Mouse (Mus musculus) adrenal gland, adult 8-10 months (tissue): ENCODE measurements at regions not wholly inside any gene's neighbourhood (a gene's known extent, or its start where the extent isn't known, plus 50 kb on each side); places are given as distances from the start of the nearest gene placed in this dataset.

Experiments used
- DNase-seq: peaks from one replicate; pipeline ENCODE4 v3.0.0; 2022

DNA sequence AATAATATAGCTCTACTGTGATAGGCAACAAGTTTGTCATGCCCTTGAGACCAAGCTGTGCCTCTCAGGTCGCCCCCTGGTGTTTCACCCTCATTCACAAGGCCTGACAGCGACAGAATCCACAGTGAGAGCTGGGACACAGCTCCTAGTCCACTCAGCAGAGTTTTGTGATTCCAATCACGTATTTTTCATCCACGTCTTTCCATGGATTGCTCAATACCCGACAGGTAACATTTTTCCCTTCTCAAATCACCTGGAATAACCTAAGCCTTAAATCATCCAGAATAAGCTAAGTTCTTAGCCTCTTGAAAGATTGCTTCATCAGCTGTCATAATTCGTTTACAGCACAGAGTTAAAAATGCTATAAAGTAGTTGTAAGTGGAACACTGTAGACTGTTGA is 211.3 kb downstream of the Ccdc91 start:
- DNase-seq, result no peak

DNA sequence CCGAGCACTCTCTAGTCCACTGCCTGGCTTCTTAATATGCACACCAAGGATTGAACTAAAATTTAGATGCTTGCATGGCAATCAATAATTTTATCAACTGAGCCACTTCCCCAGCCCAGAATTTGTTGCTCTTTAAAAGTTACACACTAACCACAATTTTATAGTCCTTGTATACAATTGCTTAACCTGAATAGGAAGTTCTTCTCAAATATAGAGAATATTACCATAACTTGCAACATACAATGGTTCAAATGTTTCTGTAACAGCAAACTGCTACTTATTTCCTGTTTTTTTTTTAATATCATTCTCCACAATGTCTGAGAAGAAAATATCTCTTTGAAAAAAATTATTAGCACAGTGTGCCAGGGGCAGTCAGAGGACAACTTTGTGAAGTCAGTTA is 222.6 kb downstream of the Ccdc91 start:
- no peak for DNase-seq

DNA sequence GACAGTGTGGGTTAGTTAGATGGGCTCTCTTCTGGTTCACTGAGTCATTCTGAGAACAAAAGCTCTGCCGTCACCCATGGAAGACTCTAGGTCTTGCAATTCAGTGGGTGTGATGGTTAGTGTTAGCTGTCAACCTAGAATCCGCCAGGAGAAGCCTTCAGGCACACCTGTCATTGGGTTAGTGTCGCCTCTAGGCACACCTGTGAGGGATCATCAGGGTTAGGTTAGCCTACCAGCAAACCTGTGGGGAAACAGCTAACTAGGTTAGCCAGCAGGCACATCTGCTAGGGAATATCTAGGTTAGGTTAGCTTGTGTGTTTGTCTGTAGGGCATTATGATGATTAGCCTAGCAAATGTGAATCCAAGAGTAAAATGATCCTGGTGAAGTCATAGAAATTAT is 223.8 kb downstream of the Ccdc91 start:
- no peak for DNase-seq

DNA sequence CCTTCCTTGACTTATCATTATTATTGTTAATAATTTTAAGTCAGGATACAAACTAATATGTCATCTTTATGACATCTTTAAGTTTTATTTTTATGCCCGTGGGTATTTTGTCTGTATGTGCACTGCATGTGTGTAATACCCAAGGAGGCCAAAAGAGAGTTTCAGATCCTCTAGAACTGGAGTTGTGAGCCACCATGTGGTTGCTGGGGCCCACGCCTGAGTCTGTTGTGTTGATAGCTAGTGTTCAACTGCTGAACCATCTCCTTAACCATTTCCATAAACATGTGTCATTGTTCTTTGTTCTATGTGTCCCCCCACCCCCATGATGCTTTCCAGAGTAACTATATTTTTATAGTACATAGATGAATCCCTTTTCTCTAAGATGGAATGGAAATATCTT is 225.0 kb downstream of the Ccdc91 start:
- no peak for DNase-seq

DNA sequence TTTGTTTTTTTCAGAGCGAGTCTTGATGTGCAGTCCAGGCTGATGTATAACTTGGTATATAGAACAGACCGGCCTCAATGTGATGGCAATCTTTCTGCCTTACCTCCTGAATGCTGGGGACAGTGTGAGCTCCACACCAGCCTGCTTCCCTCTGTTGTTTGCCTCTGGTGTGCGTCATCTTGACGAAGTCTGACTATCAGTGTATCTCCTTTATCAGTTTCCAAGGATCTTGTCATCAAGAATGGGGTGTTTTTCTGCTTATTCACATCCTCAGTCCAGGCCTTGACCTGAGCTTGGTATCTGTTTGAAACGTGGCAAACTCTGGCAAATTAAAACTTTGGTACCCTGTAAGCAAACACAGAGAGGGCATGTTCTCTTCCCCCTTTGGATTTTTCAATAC is 226.3 kb downstream of the Ccdc91 start:
- peak; percentile 35 for DNase-seq

DNA sequence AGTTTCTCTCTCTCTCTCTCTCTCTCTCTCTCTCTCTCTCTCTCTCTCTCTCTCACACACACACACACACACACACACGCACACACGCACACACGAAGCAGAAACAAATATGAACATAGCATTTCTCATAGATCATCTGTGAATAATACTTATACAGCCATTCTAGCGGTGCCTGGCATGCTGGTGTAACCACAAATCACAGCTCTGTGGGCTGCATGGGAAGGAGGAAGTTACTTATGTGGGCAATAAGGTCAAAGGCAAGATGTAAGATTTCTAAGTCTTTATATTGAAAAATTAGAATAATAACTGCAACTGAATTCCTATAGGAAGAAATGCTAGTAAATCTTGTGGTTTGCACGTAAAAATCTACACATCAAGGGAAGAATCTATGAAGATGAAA is 228.7 kb downstream of the Ccdc91 start:
- DNase-seq, result no peak

DNA sequence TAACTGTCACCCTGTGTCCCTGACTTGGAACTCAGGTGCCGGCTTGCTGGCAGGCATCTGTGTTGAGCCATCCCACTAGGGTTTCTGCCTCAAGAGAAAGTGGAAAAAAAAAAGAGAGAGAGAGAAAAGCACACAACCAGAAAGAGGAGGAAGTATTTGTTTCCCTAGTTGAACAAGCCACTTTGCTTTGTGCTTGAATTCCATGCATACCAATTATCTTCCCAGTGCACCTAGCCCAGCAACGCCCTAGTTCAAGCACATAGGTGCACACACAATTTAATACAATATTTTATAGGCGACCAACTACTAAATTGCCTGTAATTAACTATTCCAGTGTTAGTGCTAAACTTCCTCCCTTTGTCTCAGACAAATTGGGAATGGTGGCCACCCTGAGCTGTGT is 230.3 kb downstream of the Ccdc91 start:
- DNase-seq, result no peak

DNA sequence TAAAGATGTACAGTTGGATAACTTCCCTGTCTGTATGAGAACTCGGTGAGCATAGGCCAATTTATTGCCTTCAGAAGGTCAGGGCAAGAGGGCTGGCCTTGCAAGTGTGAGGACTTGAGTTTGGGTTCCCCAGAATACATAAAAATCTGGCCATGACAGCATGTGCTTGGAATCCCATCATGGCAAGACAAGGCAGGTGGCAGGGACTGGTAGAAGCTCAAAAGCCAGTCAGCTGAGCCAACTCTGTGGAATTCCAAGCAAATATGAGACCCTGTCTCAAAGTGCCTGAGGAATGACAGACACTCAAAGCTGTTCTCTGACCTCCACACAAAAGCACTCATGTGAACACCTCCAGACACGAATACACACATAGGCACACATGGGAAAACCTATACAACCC is 231.1 kb downstream of the Ccdc91 start:
- DNase-seq, result no peak

DNA sequence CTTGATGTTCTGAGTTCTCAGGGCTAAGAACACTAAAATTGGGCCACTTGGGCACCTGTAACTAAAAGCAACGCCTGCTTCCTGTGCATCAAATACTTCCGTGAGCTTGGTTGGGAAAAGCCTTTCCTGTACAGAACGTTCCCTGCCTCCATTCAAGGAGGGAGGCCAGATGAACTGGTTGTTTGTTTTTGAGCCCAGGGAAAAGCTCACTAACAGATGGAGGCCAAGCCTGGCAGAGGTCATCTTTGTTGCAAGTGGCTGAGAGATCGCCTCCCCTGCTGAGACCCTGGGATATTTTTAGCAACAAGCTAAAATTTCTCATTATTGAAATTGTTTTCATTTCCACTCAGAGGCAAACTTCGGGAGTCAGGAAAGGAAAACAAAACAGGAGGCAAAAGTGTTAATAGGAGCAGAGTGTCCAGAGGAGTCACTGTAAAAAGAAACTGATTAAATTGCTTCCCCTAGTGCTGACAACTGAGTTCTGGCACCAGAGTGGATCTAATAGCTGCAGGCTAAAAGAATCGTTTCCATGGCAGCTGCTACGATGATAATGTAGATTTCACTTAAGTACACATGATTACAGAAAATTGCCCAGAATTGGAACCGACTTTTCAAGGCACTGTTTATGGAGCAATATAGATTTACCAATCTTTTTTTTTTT is 242.6 kb downstream of the Ccdc91 start:
- no peak for DNase-seq

DNA sequence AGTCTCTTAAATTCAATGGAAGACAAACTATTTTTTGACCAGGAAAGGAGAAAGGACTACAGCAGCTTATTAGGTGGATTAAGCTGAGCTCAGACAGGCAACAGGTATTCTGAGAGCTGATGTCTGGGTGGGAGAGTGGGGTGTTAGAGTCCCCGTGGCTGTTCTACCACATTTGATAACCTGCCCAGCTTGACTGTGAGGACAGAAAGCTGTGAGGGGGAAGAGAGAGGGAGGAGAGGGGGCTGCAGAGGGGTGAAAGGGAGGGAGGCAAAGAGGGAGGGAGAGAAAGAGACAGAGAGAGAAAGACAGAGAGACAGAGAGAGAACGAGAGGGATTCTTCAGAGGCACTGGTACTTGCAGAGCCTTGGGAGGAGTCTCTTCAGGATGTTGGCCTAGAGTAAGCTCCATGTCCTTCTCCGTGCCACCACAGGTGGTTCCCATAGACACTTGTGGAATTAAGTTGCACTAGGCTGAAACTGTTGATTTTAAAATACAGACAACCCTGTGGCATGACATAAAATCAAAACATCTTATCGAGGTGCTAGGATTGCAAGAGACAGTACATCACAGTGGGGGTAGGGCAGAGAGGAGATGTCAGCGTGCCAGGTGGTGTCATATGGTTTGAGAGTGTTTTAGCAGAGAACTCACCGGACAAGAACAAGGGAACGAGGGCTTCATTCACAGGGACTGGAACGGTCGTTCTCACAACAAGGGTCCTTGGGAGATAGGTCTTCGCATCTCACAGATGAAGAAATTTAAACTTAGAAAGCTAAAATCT is 243.3 kb downstream of the Ccdc91 start:
- DNase-seq, result no peak

DNA sequence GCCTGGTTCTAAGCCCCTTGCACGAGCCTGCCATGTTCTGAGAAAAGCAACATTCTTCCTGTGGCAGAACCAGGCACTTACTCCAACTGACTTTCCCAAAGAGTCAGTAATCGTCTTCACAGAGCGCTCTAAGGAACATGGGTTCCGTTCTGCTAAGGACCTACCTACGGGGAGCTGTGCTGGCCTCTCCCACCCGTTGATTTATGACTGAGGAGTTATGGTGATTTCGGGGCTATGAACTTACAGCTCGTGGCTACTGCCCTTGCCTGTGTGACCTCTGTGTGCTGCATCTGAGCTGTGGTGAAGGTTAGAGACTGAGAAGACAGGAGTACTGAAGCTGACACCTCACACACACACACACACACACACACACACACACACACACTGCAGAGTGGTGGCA is 243.9 kb downstream of the Ccdc91 start:
- no peak for DNase-seq

DNA sequence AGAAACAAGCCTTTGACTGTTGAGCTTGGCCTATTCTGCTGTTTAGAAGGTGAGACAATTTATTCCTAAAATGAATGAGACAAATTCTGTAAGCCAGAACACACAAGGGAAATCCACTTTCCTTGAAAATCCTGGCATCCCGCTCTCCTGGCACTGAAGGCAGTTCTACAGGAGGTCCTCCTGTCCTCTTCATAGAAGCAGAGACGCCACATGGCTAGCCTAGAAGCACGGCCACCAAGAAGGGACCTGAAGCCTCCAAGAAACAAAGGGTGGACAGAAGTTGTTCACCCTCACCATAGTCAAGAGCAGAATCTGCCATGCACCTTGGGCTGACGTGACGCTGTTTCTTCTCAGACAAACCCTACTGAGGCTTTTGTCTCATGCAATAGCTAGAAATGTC is 247.7 kb downstream of the Ccdc91 start:
- no peak for DNase-seq

DNA sequence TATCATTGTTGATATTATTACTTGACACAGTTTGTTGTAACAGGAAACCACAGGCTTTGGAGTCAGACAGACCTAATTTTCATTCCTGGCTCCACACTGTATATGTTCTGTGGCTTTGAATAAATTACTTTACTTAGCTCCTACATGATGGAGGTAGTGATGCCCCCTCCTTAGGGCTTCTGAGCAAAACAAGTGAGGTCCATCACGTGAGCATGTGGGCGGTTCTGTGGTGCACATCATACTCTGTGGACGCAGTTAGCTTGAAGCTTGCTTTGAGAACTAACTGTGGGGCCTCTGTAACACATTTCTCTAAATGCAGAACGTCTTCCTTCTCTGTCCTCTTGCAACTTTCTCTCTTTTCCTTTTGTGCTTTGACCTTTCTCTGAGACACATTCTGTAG is 251.4 kb downstream of the Ccdc91 start:
- no peak for DNase-seq

DNA sequence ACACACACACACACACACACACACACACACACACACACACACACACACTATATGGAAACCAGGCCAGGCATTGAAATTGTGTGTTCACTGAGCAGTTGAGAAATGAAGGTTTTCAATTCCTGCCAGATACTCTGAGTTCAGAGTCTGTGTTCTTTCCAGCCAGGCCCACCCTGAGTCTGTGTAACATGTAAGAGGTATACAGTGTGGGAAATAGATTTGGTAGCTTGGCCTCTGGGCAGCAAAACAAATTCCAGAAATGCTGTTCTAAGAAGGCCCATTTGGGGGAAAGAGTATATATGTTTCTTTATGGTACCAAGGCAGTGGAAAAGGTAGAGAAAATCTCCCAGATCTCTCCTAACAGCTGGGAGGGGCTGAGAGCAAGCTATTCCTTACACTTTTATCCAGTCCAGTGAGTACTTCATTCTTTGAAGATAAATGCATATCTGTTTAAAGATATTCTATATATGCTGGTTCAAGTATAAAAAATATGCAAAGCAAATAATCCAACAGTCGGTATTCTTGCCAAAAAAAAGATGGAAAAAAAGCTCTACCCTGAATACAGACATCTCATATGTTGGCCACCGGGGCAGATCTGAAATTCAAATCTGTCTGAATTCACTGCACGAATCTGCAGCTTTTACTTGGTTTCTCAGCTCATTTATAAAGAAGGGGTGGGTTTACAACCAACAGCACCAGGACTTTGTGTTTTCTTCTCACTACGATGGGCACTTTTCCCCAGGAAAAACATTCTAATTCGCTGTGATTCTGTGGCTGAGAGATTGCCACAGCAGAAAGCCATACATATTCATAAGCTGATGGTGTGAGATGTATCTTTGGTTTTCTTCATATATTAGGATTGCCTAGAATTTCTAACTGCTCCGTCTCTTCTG is 252.3 kb downstream of the Ccdc91 start:
- DNase-seq, result no peak

DNA sequence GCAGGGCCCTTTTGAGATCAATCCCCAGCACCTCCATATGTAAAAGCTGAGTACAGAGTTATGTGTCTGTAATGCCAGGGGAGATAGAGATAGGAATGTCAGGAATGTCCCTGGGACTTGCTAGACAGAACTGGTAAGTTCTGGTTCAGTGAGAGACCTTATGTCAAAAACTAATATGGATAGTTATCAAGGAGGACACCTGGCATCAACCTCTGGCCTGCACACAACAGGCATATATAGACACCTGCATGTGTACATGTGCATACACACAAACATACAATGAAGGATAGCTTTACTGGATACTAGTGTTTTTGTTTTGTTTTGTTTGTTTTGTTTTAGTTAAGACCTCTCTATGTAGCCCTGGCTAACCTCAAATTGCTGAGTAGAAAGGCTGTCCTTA is 254.1 kb downstream of the Ccdc91 start:
- no peak for DNase-seq

DNA sequence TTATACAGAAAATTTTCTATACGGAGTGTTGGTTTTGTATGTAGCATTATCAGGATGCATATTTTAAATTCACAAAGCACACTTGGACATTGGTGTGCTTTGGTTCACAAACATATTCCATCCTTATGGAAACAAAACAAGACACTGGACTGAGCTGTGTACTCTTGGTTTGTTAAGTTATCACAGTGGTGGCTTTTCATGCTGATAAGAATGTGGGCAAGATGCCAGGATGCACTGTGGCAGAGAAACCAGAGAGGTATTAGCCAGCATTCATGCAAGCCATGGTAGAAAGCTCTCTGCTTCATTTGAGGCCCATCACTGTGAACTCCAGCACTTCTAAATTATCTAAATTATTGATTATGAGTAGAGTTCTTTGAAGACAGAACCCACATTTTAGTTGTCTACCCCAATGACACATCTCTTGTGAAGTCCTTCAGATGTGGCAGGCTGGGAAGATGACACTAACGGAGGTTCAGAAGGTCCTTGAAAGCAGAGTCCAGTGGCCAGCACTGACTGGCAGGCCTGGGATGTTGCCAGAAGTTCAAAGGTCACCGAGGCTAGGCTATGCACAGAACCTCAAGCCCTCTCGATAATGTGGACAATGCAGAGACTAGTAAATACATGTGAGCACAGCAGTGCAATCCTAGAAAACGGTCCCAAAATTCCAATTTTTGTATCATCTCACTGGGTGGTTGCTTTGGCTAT is 263.1 kb downstream of the Ccdc91 start:
- peak; percentile 63 for DNase-seq

DNA sequence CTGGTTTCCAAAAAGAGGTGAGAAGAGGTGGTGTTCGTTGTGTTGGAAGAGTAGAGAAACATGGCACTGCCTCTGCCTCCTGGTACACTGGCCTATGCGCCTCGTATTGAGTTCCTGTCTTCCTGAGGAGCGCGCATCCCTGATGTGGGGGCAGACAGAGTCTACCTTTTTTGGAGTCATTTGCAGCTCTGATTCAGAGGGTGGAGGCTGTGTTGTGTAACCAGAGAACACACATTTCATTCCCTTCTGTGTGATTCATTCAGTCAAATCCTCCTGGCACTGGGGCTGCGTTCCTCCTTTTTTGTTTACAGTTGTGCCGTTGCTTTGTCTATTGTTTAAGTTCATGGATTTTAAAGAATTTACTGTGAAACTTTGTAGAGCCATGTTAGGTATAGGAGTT is 265.8 kb downstream of the Ccdc91 start:
- peak; percentile 49 for DNase-seq

DNA sequence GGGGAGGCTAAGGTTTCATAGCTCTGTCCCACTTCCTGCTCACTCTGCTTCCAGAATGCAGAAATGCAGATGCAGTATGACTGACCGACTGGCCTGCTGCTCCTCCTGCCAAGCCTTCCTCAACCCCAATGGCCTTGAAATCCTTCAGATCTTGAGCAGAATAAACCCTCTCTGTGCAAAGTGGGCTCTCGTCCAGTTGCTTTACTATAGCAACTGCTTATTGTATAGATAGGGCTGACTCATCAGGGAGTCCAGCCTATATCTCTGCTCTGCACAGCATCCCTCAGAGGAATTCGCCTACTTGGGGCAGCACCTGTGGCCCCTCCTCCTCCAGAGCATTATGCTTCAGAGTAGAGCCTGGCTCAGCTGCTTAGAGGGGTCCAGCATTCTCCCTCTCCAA is 268.5 kb downstream of the Ccdc91 start:
- no peak for DNase-seq

DNA sequence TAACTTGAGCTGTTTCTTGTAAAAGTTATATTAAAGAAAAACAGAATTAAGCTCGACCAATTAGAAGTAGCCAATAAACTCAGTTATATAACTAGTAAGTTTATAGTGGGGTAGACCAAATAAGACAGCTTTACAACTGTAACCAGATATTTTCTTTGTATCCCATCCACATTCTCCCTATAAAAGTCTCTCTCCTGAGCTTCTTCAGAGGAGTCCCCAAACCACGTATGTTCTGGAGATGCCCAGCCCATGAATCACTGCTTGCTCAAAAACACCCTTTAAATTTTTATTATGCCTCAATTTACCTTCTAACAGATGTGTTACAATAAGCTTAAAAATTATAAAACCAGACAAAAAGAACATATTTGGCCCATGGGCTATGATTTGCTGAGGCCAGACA is 270.1 kb downstream of the Ccdc91 start:
- no peak for DNase-seq

DNA sequence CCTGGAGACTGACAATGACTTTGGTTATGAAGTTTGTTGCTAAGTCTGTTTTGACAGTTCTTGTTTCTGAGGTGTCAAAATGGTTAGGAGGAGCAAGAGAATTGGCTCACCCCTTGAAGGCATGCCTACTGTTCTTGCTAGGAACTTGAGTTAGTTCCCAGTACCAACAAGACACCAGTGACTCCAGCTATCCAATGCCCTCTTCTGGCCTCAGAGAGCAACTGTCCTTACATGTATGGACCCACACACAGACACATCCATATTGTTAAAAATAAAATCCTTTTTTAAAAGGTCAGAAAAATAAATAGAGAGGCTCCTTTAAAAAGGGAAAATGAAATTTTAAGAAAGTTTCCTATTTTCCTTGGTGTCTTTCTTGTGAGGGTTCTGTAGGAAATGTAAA is 272.3 kb downstream of the Ccdc91 start:
- DNase-seq, result no peak

DNA sequence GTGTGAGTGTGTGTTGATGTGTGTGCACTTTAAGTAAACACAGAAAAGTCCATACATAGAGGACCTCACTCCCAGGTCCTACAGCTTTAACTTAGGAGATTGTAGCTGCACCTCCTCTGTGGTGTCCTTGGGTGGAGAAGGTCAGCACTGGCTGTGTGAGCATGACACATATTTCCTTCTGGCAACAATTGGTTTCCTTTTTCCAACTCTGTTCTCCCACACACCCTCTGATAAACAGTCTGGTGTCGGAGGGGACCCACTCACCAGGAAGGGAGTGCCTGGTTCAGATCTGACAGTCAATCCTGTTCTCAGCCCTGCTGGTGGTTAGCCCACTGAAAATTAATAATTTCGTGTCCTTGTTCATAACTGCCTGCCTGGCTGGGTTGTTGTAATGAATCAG is 276.7 kb downstream of the Ccdc91 start:
- peak; percentile 60 for DNase-seq

DNA sequence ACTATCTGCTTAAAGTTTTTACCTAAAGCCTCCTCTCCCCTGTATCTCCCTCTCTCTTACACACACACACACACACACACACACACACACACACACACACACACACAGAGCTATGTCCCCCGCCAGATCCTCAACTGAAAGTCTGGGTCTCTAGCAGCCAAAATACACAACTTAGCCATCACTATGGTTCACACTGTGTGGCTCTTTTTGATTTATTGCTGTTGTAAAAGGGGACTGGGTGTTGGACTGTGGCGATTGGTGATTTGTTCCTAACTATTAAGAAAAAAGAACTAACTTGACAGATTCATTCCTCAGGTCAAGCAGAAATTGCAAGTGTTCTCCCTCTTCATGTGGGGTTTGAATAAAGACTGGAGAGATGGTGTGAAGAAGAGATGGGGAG is 278.2 kb downstream of the Ccdc91 start:
- no peak for DNase-seq
